In genomic region chr7:139915646-139916257, GRCm38 (mm10) we compare ENCODE assay signal across 13 mouse cellular contexts. TPM values are rescaled to one million over a fixed set of nuclear protein-coding genes. Genes with fewer than 3 reads are reported as not detected.
DNase-seq lines count a peak whose midpoint lies in the region; ATAC-seq and TF ChIP-seq lines count a peak whose summit lies in the region.
"Had no signal": no experiment of that assay in that cellular context is flagged by ENCODE, and none has a peak within 500 bp of the region (broad histone marks: within the 10 kb centered on the region; RNA-seq: fewer than 3 reads in every experiment).

No protein-coding gene starts in this region.

- no peaks in the 10 kb centered on the region for H3K9me3 ChIP-seq in lung, embryonic 14.5 days (ENCODE audit: low read depth, low read length)
- no peaks in the 10 kb centered on the region for H3K9me3 ChIP-seq in hindbrain, embryonic 16.5 days (ENCODE audit: control insufficient read depth, low read length)
- H3K9me3 ChIP-seq in neural tube, embryonic 15.5 days (replicated peaks) = no peaks in the 10 kb centered on the region

- H3K36me3 ChIP-seq in lung, embryonic 14.5 days (ENCODE audit: insufficient read depth) = no peaks in the 10 kb centered on the region
- no peaks in the 10 kb centered on the region; the same call in 1 of the 2 replicates for H3K36me3 ChIP-seq in hindbrain, embryonic 16.5 days (ENCODE audit: control insufficient read depth, insufficient read depth, low read length)
- H3K36me3 ChIP-seq in neural tube, embryonic 15.5 days = peaks cover 6% of the 10 kb centered on the region; the same call in 1 of the 2 replicates

- H3K27ac ChIP-seq in cerebellum, adult 2 months (ENCODE audit: insufficient read depth, low read length) = 0 out of 2 replicates have a peak overlapping the region, but pooled peaks have one; percentile 23
- no peak overlapping the region for H3K27ac ChIP-seq in lung, embryonic 14.5 days (ENCODE audit: low read depth)
- H3K27ac ChIP-seq in hindbrain, embryonic 16.5 days (ENCODE audit: low read depth, low read length) = no peak overlapping the region
- no peak overlapping the region for H3K27ac ChIP-seq in neural tube, embryonic 15.5 days (replicated peaks)
- H3K27ac ChIP-seq: gastrocnemius, adult 2 months had no signal

- no peak for TF ChIP-seq CTCF in cerebellum, adult 2 months (IDR thresholded peaks at IDR 0.05; ENCODE audit: borderline replicate concordance, insufficient read depth, low read depth, low read length)
- TF ChIP-seq CTCF in lung, embryonic 14.5 days (IDR thresholded peaks at IDR 0.05; ENCODE audit: low read depth) = no peak

- no peaks in the 10 kb centered on the region for H3K27me3 ChIP-seq in cerebellum, adult 2 months (ENCODE audit: control insufficient read depth, insufficient read depth, low read length)
- H3K27me3 ChIP-seq in lung, embryonic 14.5 days (ENCODE audit: insufficient read depth, low read length) = peaks cover 26% of the 10 kb centered on the region; the same call in 1 of the 2 replicates
- H3K27me3 ChIP-seq in hindbrain, embryonic 16.5 days (replicated peaks; ENCODE audit: control insufficient read depth, insufficient read depth, low read length) = peaks cover 6% of the 10 kb centered on the region; the same call in 1 of the 2 replicates
- peaks cover 49% of the 10 kb centered on the region for H3K27me3 ChIP-seq in neural tube, embryonic 15.5 days (replicated peaks)

- peaks cover 16% of the 10 kb centered on the region for H3K4me1 ChIP-seq in cerebellum, adult 2 months (ENCODE audit: control insufficient read depth, insufficient read depth, low read length)
- no peaks in the 10 kb centered on the region for H3K4me1 ChIP-seq in lung, embryonic 14.5 days (ENCODE audit: insufficient read depth)
- H3K4me1 ChIP-seq in hindbrain, embryonic 16.5 days (ENCODE audit: control insufficient read depth, insufficient read depth, low read depth, low read length) = peaks cover 7% of the 10 kb centered on the region
- H3K4me1 ChIP-seq in neural tube, embryonic 15.5 days = peaks cover 14% of the 10 kb centered on the region

- no peak overlapping the region for H3K4me3 ChIP-seq in cerebellum, adult 2 months (replicated peaks; ENCODE audit: insufficient read depth, low read depth, low read length)
- H3K4me3 ChIP-seq in lung, embryonic 14.5 days (ENCODE audit: low read depth, low read length) = no peak overlapping the region
- H3K4me3 ChIP-seq in hindbrain, embryonic 16.5 days (ENCODE audit: low read length) = no peak overlapping the region
- no peak overlapping the region for H3K4me3 ChIP-seq in neural tube, embryonic 15.5 days (replicated peaks)
- H3K4me3 ChIP-seq: gastrocnemius, adult 2 months had no signal

- DNase-seq in cerebellum, adult 2 months = no peak
- no peak for DNase-seq in cerebellum, adult 8-10 months
- no peak for DNase-seq in lung, embryonic 14.5 days
- DNase-seq in lung, postnatal 4 days = no peak
- DNase-seq in left cerebral cortex, adult 9 months (ENCODE audit: low spot score in 2 of 2) = no peak
- no peak for DNase-seq in right cerebral cortex, postnatal 10 days (ENCODE audit: low spot score in 2 of 2)
- DNase-seq: adrenal gland, adult 8-10 months; cerebellum, postnatal 36 days; gastrocnemius, adult 2 months; kidney, postnatal 10 days; liver had no signal

- TF ChIP-seq POLR2A in cerebellum, adult 2 months (IDR thresholded peaks at IDR 0.05; ENCODE audit: borderline replicate concordance, insufficient read depth, low read length) = no peak

- WGBS in cerebellum, adult 2 months = 25% methylated on average over 14 of the region's 14 CpGs
- 3% methylated on average over 14 of the region's 14 CpGs for WGBS in lung, embryonic 14.5 days
- WGBS in hindbrain, embryonic 16.5 days = 5% methylated on average over 14 of the region's 14 CpGs
- WGBS in neural tube, embryonic 15.5 days = 7% methylated on average over 14 of the region's 14 CpGs

- no peak for ATAC-seq in lung, embryonic 14.5 days (ENCODE audit: insufficient read depth)
- no peak for ATAC-seq in hindbrain, embryonic 16.5 days
- no peak for ATAC-seq in neural tube, embryonic 15.5 days (ENCODE audit: low FRiP score)

- peak overlapping the region; percentile 23; the same call in 1 of the 2 replicates for H3K4me2 ChIP-seq in lung, embryonic 14.5 days
- H3K4me2 ChIP-seq in hindbrain, embryonic 16.5 days (ENCODE audit: low read length) = peak overlapping the region; percentile 4; the same call in 1 of the 2 replicates
- peak overlapping the region; percentile 38 for H3K4me2 ChIP-seq in neural tube, embryonic 15.5 days

- H3K9ac ChIP-seq in lung, embryonic 14.5 days = no peak overlapping the region
- no peak overlapping the region; the same call in 1 of the 2 replicates for H3K9ac ChIP-seq in hindbrain, embryonic 16.5 days (ENCODE audit: low read depth, low read length)
- H3K9ac ChIP-seq in neural tube, embryonic 15.5 days (replicated peaks) = no peak overlapping the region

RNA-seq across cellular contexts. Expression of gene Kndc1, which starts 21.3 kb away (rescaled TPM):
- polyA plus RNA-seq in cerebellum, adult 2 months (2012; rRNA removed) = 139 and 160 TPM in 2 replicates
- 0.45 and 0.53 TPM in 2 replicates for polyA plus RNA-seq in lung, embryonic 14.5 days (2014; fragmentation: Nextera tagmentation; extraction: Ambion mirVana)
- polyA plus RNA-seq in hindbrain, embryonic 16.5 days (2015; fragmentation: Nextera tagmentation; extraction: Ambion mirVana) = 16.5 and 19.0 TPM in 2 replicates
- polyA plus RNA-seq in neural tube, embryonic 15.5 days (2015; fragmentation: Nextera tagmentation; extraction: Ambion mirVana) = 12.5 and 15.5 TPM in 2 replicates

RNA-seq across cellular contexts. Expression of gene Utf1, which starts 27.8 kb away (rescaled TPM):
- polyA plus RNA-seq in cerebellum, adult 2 months (2012; rRNA removed) = 0.16 TPM in 1 of 2 replicates, not detected in the other
- polyA plus RNA-seq in lung, embryonic 14.5 days (2014; fragmentation: Nextera tagmentation; extraction: Ambion mirVana) = 0.14 TPM in 1 of 2 replicates, not detected in the other
- polyA plus RNA-seq in hindbrain, embryonic 16.5 days (2015; fragmentation: Nextera tagmentation; extraction: Ambion mirVana) = not detected in 2 replicates
- polyA plus RNA-seq in neural tube, embryonic 15.5 days (2015; fragmentation: Nextera tagmentation; extraction: Ambion mirVana) = 1.6 TPM in 1 of 2 replicates, not detected in the other
